Mouse (Mus musculus) liver, postnatal 0 days (tissue): ENCODE data around the gene Sec22c.

ENCODE experiments used
- CTCF ChIP-seq: sonication (generic); IDR thresholded peaks from 2 replicates; pipeline ENCODE4 v1.5.1; 2016; ENCODE audit warnings: antibody characterized with exemption, low read depth
- EP300 ChIP-seq: IDR thresholded peaks from 2 replicates; pipeline ENCODE4 v1.6.1; 2016; ENCODE audit warnings: antibody characterized with exemption, low read depth, mild to moderate bottlenecking

DNA sequence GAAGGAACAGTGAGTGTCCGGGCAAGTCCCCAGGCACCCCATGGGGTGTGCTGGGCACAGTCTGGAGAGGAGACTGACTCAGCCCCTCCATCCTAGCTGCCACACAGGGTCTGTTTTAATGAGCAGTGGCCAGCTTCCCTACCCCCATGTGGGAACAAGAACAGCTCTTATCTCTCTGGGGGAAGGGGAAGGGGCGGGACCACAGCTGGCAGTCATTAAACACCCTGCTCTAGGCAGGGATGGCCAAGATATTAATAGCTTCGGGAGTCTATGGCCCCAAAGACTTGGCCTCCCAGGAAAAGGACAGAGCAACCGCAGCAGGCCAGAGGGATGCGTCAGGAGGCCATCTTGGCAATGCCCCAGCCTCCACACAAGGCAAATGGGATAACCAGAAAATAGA, 33.0 kb downstream of the Sec22c start:
- no peak for TF ChIP-seq CTCF
- TF ChIP-seq EP300, result no peak
